Mouse (Mus musculus) myocyte (in vitro differentiated cells): ENCODE measurements around the gene Serpina12.
A peak's percentile ranks its signal among the peaks of the same experiment; 100 is the strongest.

Experiments used
- CEBPB ChIP-seq: IDR thresholded peaks from 2 replicates; pipeline ENCODE4 v1.6.1; 2011; ENCODE audit warnings: mild to moderate bottlenecking, moderate library complexity; ENCODE audit not compliant: poor library complexity, insufficient read depth, severe bottlenecking
- E2F4 ChIP-seq: IDR thresholded peaks from one replicate; pipeline ENCODE4 v1.6.1; 2011; ENCODE audit warnings: mild to moderate bottlenecking, control low read depth, moderate library complexity; ENCODE audit not compliant: insufficient read depth
- MAX ChIP-seq: IDR thresholded peaks from one replicate; pipeline ENCODE4 v1.6.1; 2011; ENCODE audit warnings: low read depth, mild to moderate bottlenecking, control low read depth
- MYOD1 ChIP-seq, 3 experiments: IDR thresholded peaks; one replicate each; pipeline ENCODE4 v1.6.1; 2011; ENCODE audit warnings: control low read depth in 2 of 3, low read depth in 2 of 3, mild to moderate bottlenecking in 2 of 3, moderate library complexity in 1 of 3; ENCODE audit not compliant: insufficient read length in 2 of 3, control insufficient read depth in 1 of 3
- MYOG ChIP-seq, 3 experiments: IDR thresholded peaks; one replicate each; pipeline ENCODE4 v1.6.1; 2011; ENCODE audit warnings: control low read depth in 2 of 3, low read depth in 2 of 3, mild to moderate bottlenecking in 2 of 3; ENCODE audit not compliant: insufficient read length in 2 of 3, control insufficient read depth in 1 of 3, insufficient read depth in 1 of 3
- POLR2A ChIP-seq: IDR thresholded peaks from one replicate; pipeline ENCODE4 v1.6.1; 2011; ENCODE audit warnings: low read depth, mild to moderate bottlenecking, control low read depth, moderate library complexity; ENCODE audit not compliant: insufficient read length
- POLR2AphosphoS2 ChIP-seq: IDR thresholded peaks from one replicate; pipeline ENCODE4 v1.6.1; 2011; ENCODE audit warnings: low read depth, control low read depth; ENCODE audit not compliant: insufficient read length
- REST ChIP-seq: IDR thresholded peaks from one replicate; pipeline ENCODE4 v1.6.1; 2011; ENCODE audit warnings: mild to moderate bottlenecking, control low read depth, moderate library complexity; ENCODE audit not compliant: insufficient read depth, insufficient read length
- SRF ChIP-seq: IDR thresholded peaks from one replicate; pipeline ENCODE4 v1.6.1; 2011; ENCODE audit warnings: low read depth; ENCODE audit not compliant: control insufficient read depth, insufficient read length
- TCF12 ChIP-seq: IDR thresholded peaks from one replicate; pipeline ENCODE4 v1.6.1; 2011; ENCODE audit warnings: mild to moderate bottlenecking, control low read depth; ENCODE audit not compliant: poor library complexity, insufficient read depth, severe bottlenecking
- TCF3 ChIP-seq: IDR thresholded peaks from one replicate; pipeline ENCODE4 v1.6.1; 2011; ENCODE audit warnings: low read depth, control low read depth; ENCODE audit not compliant: insufficient read length
- USF1 ChIP-seq: IDR thresholded peaks from one replicate; pipeline ENCODE4 v1.6.1; 2011; ENCODE audit warnings: low read depth, mild to moderate bottlenecking, control low read depth, moderate library complexity

- TF ChIP-seq POLR2AphosphoS2 (no peak), TCF12 (peak; percentile 16), SRF (no peak), POLR2A (no peak), E2F4 (no peak), USF1 (no peak), MAX (no peak), MYOG (IDR thresholded peaks at IDR 0.05; ENCODE audit: control insufficient read depth in 1 of 3, insufficient read depth in 1 of 3, insufficient read length in 2 of 3, low read depth in 2 of 3) (peak in 2 of 3 experiments; percentile 52 to 60), REST (no peak), MYOD1 (IDR thresholded peaks at IDR 0.05; ENCODE audit: control insufficient read depth in 1 of 3, insufficient read length in 2 of 3, low read depth in 2 of 3) (peak; percentile 68 to 89 (median 76)), TCF3 (no peak), CEBPB (no peak)
Measured at GRCm38 (mm10) chr12:104064532-104064931, 20.3 kb upstream of the Serpina12 start.
